Comparison of ENCODE assay signal across 8 mouse cellular contexts in genomic region chr10:17723871-17724741, GRCm38 (mm10). TPM values are rescaled to one million over a fixed set of nuclear protein-coding genes. Genes with fewer than 3 reads are reported as not detected.
DNase-seq lines count a peak whose midpoint lies in the region; ATAC-seq lines count a peak whose summit lies in the region.

No protein-coding gene starts in this region.

- peaks cover 13% of the 10 kb centered on the region for H3K4me1 ChIP-seq in hindbrain, embryonic 16.5 days (ENCODE audit: control insufficient read depth, insufficient read depth, low read depth, low read length)

- H3K4me3 ChIP-seq in hindbrain, embryonic 16.5 days (ENCODE audit: low read length): peak overlapping the region; percentile 94

- no peaks in the 10 kb centered on the region for H3K9me3 ChIP-seq in hindbrain, embryonic 16.5 days (ENCODE audit: control insufficient read depth, low read length)

- under 1% methylated on average over 62 of the region's 65 CpGs for WGBS in hindbrain, embryonic 16.5 days

- H3K36me3 ChIP-seq in hindbrain, embryonic 16.5 days (ENCODE audit: control insufficient read depth, insufficient read depth, low read length): no peaks in the 10 kb centered on the region

- peak overlapping the region; percentile 92 for H3K9ac ChIP-seq in hindbrain, embryonic 16.5 days (ENCODE audit: low read depth, low read length)

- peak overlapping the region; percentile 100 for H3K27ac ChIP-seq in hindbrain, embryonic 16.5 days (ENCODE audit: low read depth, low read length)

- peak; percentile 27 for ATAC-seq in hindbrain, embryonic 16.5 days
- ATAC-seq in megakaryocyte, adult 5-6 weeks (ENCODE audit: poor library complexity, severe bottlenecking): peak; percentile 17

- no peaks in the 10 kb centered on the region for H3K27me3 ChIP-seq in hindbrain, embryonic 16.5 days (replicated peaks; ENCODE audit: control insufficient read depth, insufficient read depth, low read length)

- peak overlapping the region; percentile 67 for H3K4me2 ChIP-seq in hindbrain, embryonic 16.5 days (ENCODE audit: low read length)

- peak; percentile 84 for DNase-seq in MN1 (ENCODE audit: low spot score)
- DNase-seq in cerebellum, adult 9-10 months: peak; percentile 65
- DNase-seq in gastrocnemius, adult 18-20 months (ENCODE audit: low spot score): peak; percentile 69
- DNase-seq in left cerebral cortex, adult 8-10 months (ENCODE audit: low spot score in 2 of 2): peak; percentile 47
- DNase-seq in right cerebral cortex, adult 2 months (ENCODE audit: low spot score in 2 of 2): peak; percentile 68 to 69
- DNase-seq in urinary bladder, postnatal 10 days (ENCODE audit: low spot score): peak; percentile 22

RNA-seq across cellular contexts. Expression of gene Cited2, which starts 1.1 kb away (rescaled TPM):
- 10 to 100 TPM; 24.3 to 49.2 TPM for total RNA-seq in gastrocnemius, adult 18-20 months (2021)
- 59.1 and 72.6 TPM in 2 replicates for polyA plus RNA-seq in hindbrain, embryonic 16.5 days (2015; fragmentation: Nextera tagmentation; extraction: Ambion mirVana)
- 10 to 100 TPM; 32.2 to 35.6 (median 33.9) TPM for total RNA-seq in left cerebral cortex, adult 8-10 months (2022)
- 133 and 151 TPM in 2 replicates for total RNA-seq in megakaryocyte, adult 5-6 weeks (2015)
- 55.1 and 85.7 TPM in 2 replicates for total RNA-seq in megakaryocyte, adult 5-6 weeks (2017)

Comparison
In these comparisons a context has a peak if more than half of its experiments do, and no peak if none do; other contexts are left out.
1. Peak in every context shown above with its lines: DNase-seq, ATAC-seq, H3K4me3 ChIP-seq and H3K27ac ChIP-seq.
2. DNase-seq: peak in every context shown above with its lines; median percentile 84 in MN1; 69 in gastrocnemius, adult 18-20 months; 68 in right cerebral cortex, adult 2 months; 65 in cerebellum, adult 9-10 months; 47 in left cerebral cortex, adult 8-10 months; 22 in urinary bladder, postnatal 10 days.